ENCODE assay signal across 8 mouse cellular contexts in genomic region chr14:98589846-98590245, GRCm38 (mm10).
A peak's percentile ranks its signal among the peaks of the same experiment; 100 is the strongest.
DNase-seq lines count a peak whose midpoint lies in the region; ATAC-seq and TF ChIP-seq lines count a peak whose summit lies in the region.

No protein-coding gene starts in this region.

- no peaks in the 10 kb centered on the region for H3K9me3 ChIP-seq in kidney, embryonic 14.5 days (ENCODE audit: control insufficient read depth, low read length)
- H3K9me3 ChIP-seq in embryonic facial prominence, embryonic 10.5 days, result no peaks in the 10 kb centered on the region
- H3K9me3 ChIP-seq in hindbrain, embryonic 13.5 days, result no peaks in the 10 kb centered on the region

- H3K4me1 ChIP-seq in kidney, embryonic 14.5 days (ENCODE audit: control insufficient read depth, insufficient read depth, low read length), result no peaks in the 10 kb centered on the region
- H3K4me1 ChIP-seq in embryonic facial prominence, embryonic 10.5 days, result peaks cover 3% of the 10 kb centered on the region; the same call in 1 of the 2 replicates
- 0 out of 2 replicates have a peak, but pooled peaks cover 4% of the 10 kb centered on the region for H3K4me1 ChIP-seq in hindbrain, embryonic 13.5 days (replicated peaks)

- CTCF ChIA-PET in Patski (lab: Charles Lee), result interaction anchor here (1.2 kb wide), 1 partner anchor 31 kb away, joined by 3 read pairs; no protein-coding TSS in a partner anchor

- DNase-seq in kidney, adult 9 months, result no peak
- peak; percentile 7 for DNase-seq in Patski (ENCODE audit: low read depth, low spot score)
- peak; percentile 47 for DNase-seq in embryonic facial prominence, embryonic 10.5 days (ENCODE audit: low spot score)
- DNase-seq in lung, postnatal 4 days, result peak; percentile 12 to 26
- DNase-seq in urinary bladder, postnatal 25 days (ENCODE audit: low spot score), result peak; percentile 12
- no peak for DNase-seq in spleen, postnatal 14 days (ENCODE audit: low spot score in 2 of 2)

- no peaks in the 10 kb centered on the region for H3K27me3 ChIP-seq in kidney, embryonic 14.5 days (ENCODE audit: control insufficient read depth, insufficient read depth, low read length)
- H3K27me3 ChIP-seq in Patski, result peaks cover 6% of the 10 kb centered on the region
- H3K27me3 ChIP-seq in embryonic facial prominence, embryonic 10.5 days (replicated peaks; ENCODE audit: low read depth, poor library complexity, severe bottlenecking), result no peaks in the 10 kb centered on the region
- no peaks in the 10 kb centered on the region for H3K27me3 ChIP-seq in hindbrain, embryonic 13.5 days

- H3K9ac ChIP-seq in kidney, embryonic 14.5 days (ENCODE audit: low read depth, low read length), result no peak overlapping the region
- no peak overlapping the region for H3K9ac ChIP-seq in hindbrain, embryonic 13.5 days

- no peak overlapping the region for H3K4me3 ChIP-seq in kidney, embryonic 14.5 days (ENCODE audit: low read length)
- no peak overlapping the region for H3K4me3 ChIP-seq in embryonic facial prominence, embryonic 10.5 days
- H3K4me3 ChIP-seq in hindbrain, embryonic 13.5 days, result no peak overlapping the region

- no peaks in the 10 kb centered on the region for H3K36me3 ChIP-seq in kidney, embryonic 14.5 days (ENCODE audit: control insufficient read depth, insufficient read depth, low read length)
- H3K36me3 ChIP-seq in embryonic facial prominence, embryonic 10.5 days (replicated peaks), result no peaks in the 10 kb centered on the region
- no peaks in the 10 kb centered on the region for H3K36me3 ChIP-seq in hindbrain, embryonic 13.5 days

- in situ Hi-C loops in Patski (cut with MboI; ENCODE audit: low pct_unique_long_range_greater_than_20kb), result no loop called here

- 10% methylated on average over 4 of the region's 4 CpGs for WGBS in kidney, embryonic 14.5 days
- WGBS in embryonic facial prominence, embryonic 10.5 days, result 6% methylated on average over 4 of the region's 4 CpGs
- 7% methylated on average over 4 of the region's 4 CpGs for WGBS in hindbrain, embryonic 13.5 days

- peak; percentile 39 for TF ChIP-seq CTCF in Patski (IDR thresholded peaks at IDR 0.05)

- H3K4me2 ChIP-seq in kidney, embryonic 14.5 days (replicated peaks; ENCODE audit: low read depth, low read length), result no peak overlapping the region
- no peak overlapping the region for H3K4me2 ChIP-seq in hindbrain, embryonic 13.5 days

- POLR2A ChIA-PET in Patski (lab: Charles Lee), result interaction anchor here (0.6 kb wide), 1 partner anchor 32 kb away, joined by 3 read pairs; no protein-coding TSS in a partner anchor

- H3K27ac ChIP-seq in kidney, embryonic 14.5 days (ENCODE audit: low read depth, low read length), result no peak overlapping the region
- no peak overlapping the region for H3K27ac ChIP-seq in embryonic facial prominence, embryonic 10.5 days (replicated peaks)
- H3K27ac ChIP-seq in hindbrain, embryonic 13.5 days, result no peak overlapping the region

- ATAC-seq in kidney, embryonic 14.5 days (ENCODE audit: low FRiP score, low TSS enrichment), result peak; percentile 88
- ATAC-seq in Patski, result peak; percentile 78
- ATAC-seq in hindbrain, embryonic 13.5 days (ENCODE audit: low FRiP score), result peak; percentile 68

Comparison
In these comparisons a context has a peak if more than half of its experiments do, and no peak if none do; other contexts are left out.
1. DNase-seq: peak in Patski (single experiment), embryonic facial prominence, embryonic 10.5 days (single experiment), lung, postnatal 4 days (2 of 2) and urinary bladder, postnatal 25 days (single experiment); none in kidney, adult 9 months (single experiment) and spleen, postnatal 14 days (0 of 2).
2. Peak in every context shown above with its lines, with median percentiles within 50 percentile points of each other: ATAC-seq.